Mouse (Mus musculus) macrophage (primary cell): ENCODE measurements around the gene Fpr1. TPM values are rescaled to one million over a fixed set of nuclear protein-coding genes. Genes with fewer than 3 reads are reported as not detected.
A peak's percentile ranks its signal among the peaks of the same experiment; 100 is the strongest.

ENCODE experiments used
- H3K27ac ChIP-seq: fragments of 350-480 bp; formaldehyde crosslinking; 2 replicates; pipeline ENCODE4 v1.9.0; 2021
- H3K36me3 ChIP-seq: fragments of 350-480 bp; formaldehyde crosslinking; 2 replicates; pipeline ENCODE4 v1.9.0; 2021; ENCODE audit errors: inconsistent target
- H3K4me3 ChIP-seq: fragments of 350-480 bp; formaldehyde crosslinking; 2 replicates; pipeline ENCODE4 v1.9.0; 2021; ENCODE audit errors: inconsistent target
- H3K79me2 ChIP-seq: fragments of 350-480 bp; formaldehyde crosslinking; 2 replicates; pipeline ENCODE4 v1.9.0; 2021; ENCODE audit errors: inconsistent target
- WGBS: methylation state at CpG from one replicate; pipeline ENCODE4 v1.1.7; 2026; ENCODE audit warnings: inconsistent platforms; ENCODE audit not compliant: missing documents; 5-methylcytosine and 5-hydroxymethylcytosine counted together
- polyA plus RNA-seq: library from polyadenylated mRNA; stranded (reverse); fragments of 250-400 nt; gene quantifications from 3 replicates; pipeline ENCODE4 v1.2.4, GENCODE M21; 2018; ENCODE audit warnings: inconsistent platforms

Gene Fpr1
- polyA plus RNA-seq, 1 experiment from 2014 or later: 1.2 TPM

GRCm38 (mm10) chr17:17839276-17839675, 44.5 kb downstream of the Fpr1 start:
- peaks cover 7% of the 10 kb centered on the region; the same call in 1 of the 2 replicates for H3K79me2 ChIP-seq
- H3K27ac ChIP-seq: 0 out of 2 replicates have a peak overlapping the region, but pooled peaks have one; percentile 88
- 95% methylated on average over 2 of the region's 2 CpGs for WGBS
- peak overlapping the region; percentile 80; the same call in 1 of the 2 replicates for H3K4me3 ChIP-seq
- H3K36me3 ChIP-seq: no peaks in the 10 kb centered on the region

- Histone ChIP-seq H3K79me2 (peaks cover 7% of the 10 kb centered on the region; the same call in 1 of the 2 replicates), H3K4me3 (peak overlapping the region; percentile 80), H3K27ac (peak overlapping the region; percentile 88), H3K36me3 (no peaks in the 10 kb centered on the region)
- WGBS: 1% methylated on average over 41 of the region's 43 CpGs
Measured at GRCm38 (mm10) chr17:17837919-17838701, 45.6 kb downstream of the Fpr1 start.

- 42% methylated on average over 13 of the region's 13 CpGs for WGBS
Measured at GRCm38 (mm10) chr17:17837426-17837825, 46.3 kb downstream of the Fpr1 start.

GRCm38 (mm10) chr17:17836101-17836500, 47.6 kb downstream of the Fpr1 start:
- WGBS: 95% methylated on average over 5 of the region's 5 CpGs
- Histone ChIP-seq H3K4me3 (no peak overlapping the region), H3K79me2 (peaks cover 7% of the 10 kb centered on the region; the same call in 1 of the 2 replicates), H3K36me3 (no peaks in the 10 kb centered on the region), H3K27ac (no peak overlapping the region)

More at GRCm38 (mm10) chr17:17837426-17837825, 46.3 kb downstream of the Fpr1 start:
- Histone ChIP-seq H3K4me3 (peak overlapping the region; percentile 80; the same call in 1 of the 2 replicates), H3K27ac (peak overlapping the region; percentile 88), H3K36me3 (no peaks in the 10 kb centered on the region), H3K79me2 (peaks cover 7% of the 10 kb centered on the region; the same call in 1 of the 2 replicates)

GRCm38 (mm10) chr17:17834896-17835295, 48.8 kb downstream of the Fpr1 start:
- no peak overlapping the region for H3K4me3 ChIP-seq
- peaks cover 7% of the 10 kb centered on the region; the same call in 1 of the 2 replicates for H3K79me2 ChIP-seq
- WGBS: 44% methylated on average over 1 of the region's 1 CpGs
- no peaks in the 10 kb centered on the region for H3K36me3 ChIP-seq
- H3K27ac ChIP-seq: no peak overlapping the region

- Histone ChIP-seq H3K36me3 (no peaks in the 10 kb centered on the region), H3K4me3 (no peak overlapping the region), H3K27ac (no peak overlapping the region), H3K79me2 (no peaks in the 10 kb centered on the region)
- whole genome bisulfite sequencing: 70% methylated on average over 7 of the region's 7 CpGs
Measured at GRCm38 (mm10) chr17:17830731-17831130, 53.0 kb downstream of the Fpr1 start.

GRCm38 (mm10) chr17:17829816-17830535, 53.8 kb downstream of the Fpr1 start:
- H3K79me2 ChIP-seq: no peaks in the 10 kb centered on the region
- no peaks in the 10 kb centered on the region for H3K36me3 ChIP-seq
- H3K4me3 ChIP-seq: no peak overlapping the region
- WGBS: 95% methylated on average over 20 of the region's 23 CpGs
- H3K27ac ChIP-seq: no peak overlapping the region

GRCm38 (mm10) chr17:17829052-17829785, 54.5 kb downstream of the Fpr1 start:
- no peaks in the 10 kb centered on the region for H3K36me3 ChIP-seq
- no peaks in the 10 kb centered on the region for H3K79me2 ChIP-seq
- H3K4me3 ChIP-seq: no peak overlapping the region
- no peak overlapping the region for H3K27ac ChIP-seq
- WGBS: 35% methylated on average over 6 of the region's 6 CpGs

- no peak overlapping the region; the same call in 1 of the 2 replicates for H3K4me3 ChIP-seq
- 12% methylated on average over 11 of the region's 15 CpGs for WGBS
- no peak overlapping the region for H3K27ac ChIP-seq
- no peaks in the 10 kb centered on the region for H3K79me2 ChIP-seq
- no peaks in the 10 kb centered on the region for H3K36me3 ChIP-seq
Measured at GRCm38 (mm10) chr17:17828191-17828981, 55.4 kb downstream of the Fpr1 start.

- H3K36me3 ChIP-seq: no peaks in the 10 kb centered on the region
- 7% methylated on average over 13 of the region's 13 CpGs for WGBS
- no peaks in the 10 kb centered on the region for H3K79me2 ChIP-seq
- H3K27ac ChIP-seq: no peak overlapping the region
- H3K4me3 ChIP-seq: peak overlapping the region; percentile 8; the same call in 1 of the 2 replicates
Measured at GRCm38 (mm10) chr17:17827658-17828190, 56.0 kb downstream of the Fpr1 start.

- Histone ChIP-seq H3K4me3 (peak within 1 kb of the TSS; percentile 43), H3K36me3 (no peaks in the 10 kb centered on the region), H3K27ac (no peak within 1 kb of the TSS), H3K79me2 (no peaks in the 10 kb centered on the region)
- 2% methylated on average over 32 of the region's 42 CpGs for WGBS
Measured at GRCm38 (mm10) chr17:17826751-17827657, 56.7 kb downstream of the Fpr1 start, which contains the start of gene Spaca6. Gene Spaca6 (plus strand): TSS chr17:17827158.
